Mouse (Mus musculus): Measurements from ENCODE around the gene Hmg20a.
"Not testable (repeated sequence)": the region's sequence is repeated elsewhere in the genome, so short reads cannot be mapped to it uniquely, and the experiment has no call there.

Gene Hmg20a

GRCm38 (mm10) chr9:56437300-56437892 lies 19.0 kb downstream of the Hmg20a start:
- DNase-seq (ENCODE audit: low read depth in 2 of 2, low spot score in 2 of 2) = not testable (repeated sequence)

- no peak for DNase-seq (ENCODE audit: low read depth in 2 of 2, low spot score in 2 of 2)
These were observed 21.3 kb downstream of the Hmg20a start for GRCm38 (mm10) chr9:56439699-56440098.

- DNase-seq (ENCODE audit: low read depth in 2 of 2, low spot score in 2 of 2) = no peak
These were observed 33.2 kb downstream of the Hmg20a start for GRCm38 (mm10) chr9:56451570-56451969.

GRCm38 (mm10) chr9:56453038-56453815 lies 34.8 kb downstream of the Hmg20a start:
- DNase-seq (ENCODE audit: low read depth in 2 of 2, low spot score in 2 of 2) = no peak

GRCm38 (mm10) chr9:56456426-56456825 lies 38.0 kb downstream of the Hmg20a start:
- peak in 1 of 2 experiments; percentile 7 for DNase-seq (ENCODE audit: low read depth in 2 of 2, low spot score in 2 of 2)

- no peak for DNase-seq (ENCODE audit: low read depth in 2 of 2, low spot score in 2 of 2)
These were observed 42.6 kb downstream of the Hmg20a start for GRCm38 (mm10) chr9:56460987-56461386.

- DNase-seq (ENCODE audit: low read depth in 2 of 2, low spot score in 2 of 2) = no peak
These were observed 44.2 kb downstream of the Hmg20a start for GRCm38 (mm10) chr9:56462606-56463005.

- no peak for DNase-seq (ENCODE audit: low read depth in 2 of 2, low spot score in 2 of 2)
These were observed 44.6 kb downstream of the Hmg20a start for GRCm38 (mm10) chr9:56463046-56463445.

GRCm38 (mm10) chr9:56463686-56464515 lies 45.5 kb downstream of the Hmg20a start:
- DNase-seq (ENCODE audit: low read depth in 2 of 2, low spot score in 2 of 2) = no peak

GRCm38 (mm10) chr9:56464863-56465654 lies 46.6 kb downstream of the Hmg20a start:
- peak; percentile 61 to 71 for DNase-seq (ENCODE audit: low read depth in 2 of 2, low spot score in 2 of 2)

- DNase-seq (ENCODE audit: low read depth in 2 of 2, low spot score in 2 of 2) = no peak
These were observed 47.8 kb downstream of the Hmg20a start for GRCm38 (mm10) chr9:56466251-56466650.

- no peak for DNase-seq (ENCODE audit: low read depth in 2 of 2, low spot score in 2 of 2)
These were observed 51.2 kb downstream of the Hmg20a start for GRCm38 (mm10) chr9:56469656-56470055.

- no peak for DNase-seq (ENCODE audit: low read depth in 2 of 2, low spot score in 2 of 2)
These were observed 51.9 kb downstream of the Hmg20a start for GRCm38 (mm10) chr9:56470291-56470690.

GRCm38 (mm10) chr9:56478975-56479647 lies 60.7 kb downstream of the Hmg20a start:
- DNase-seq (ENCODE audit: low read depth in 2 of 2, low spot score in 2 of 2) = no peak

GRCm38 (mm10) chr9:56482623-56483022 lies 64.2 kb downstream of the Hmg20a start:
- DNase-seq (ENCODE audit: low read depth in 2 of 2, low spot score in 2 of 2) = no peak

GRCm38 (mm10) chr9:56485423-56485822 lies 67.0 kb downstream of the Hmg20a start:
- DNase-seq (ENCODE audit: low read depth in 2 of 2, low spot score in 2 of 2) = no peak

- no peak for DNase-seq (ENCODE audit: low read depth in 2 of 2, low spot score in 2 of 2)
These were observed 67.7 kb downstream of the Hmg20a start for GRCm38 (mm10) chr9:56486158-56486557.

- DNase-seq (ENCODE audit: low read depth in 2 of 2, low spot score in 2 of 2) = no peak
These were observed 69.2 kb downstream of the Hmg20a start for GRCm38 (mm10) chr9:56487651-56488050.

- DNase-seq (ENCODE audit: low read depth in 2 of 2, low spot score in 2 of 2) = no peak
These were observed 74.0 kb downstream of the Hmg20a start for GRCm38 (mm10) chr9:56492391-56492790.

- no peak for DNase-seq (ENCODE audit: low read depth in 2 of 2, low spot score in 2 of 2)
These were observed 74.5 kb downstream of the Hmg20a start for GRCm38 (mm10) chr9:56492916-56493315.

Measured in CD8-positive naive resting alpha-beta T cell, adult 2 months (primary cell).